Mouse (Mus musculus) intestine, embryonic 14.5 days (tissue): ENCODE measurements around the gene Plod1. TPM values are rescaled to one million over a fixed set of nuclear protein-coding genes. Genes with fewer than 3 reads are reported as not detected.

Experiments
- ATAC-seq: fragments of 200-750 bp; cut with Nextera tagmentation; replicated peaks from 2 replicates; pipeline ENCODE4 v1.8.0; 2017; ENCODE audit warnings: low read depth, moderate number of reproducible peaks, moderate TSS enrichment, moderate library complexity; ENCODE audit not compliant: low FRiP score, low TSS enrichment
- DNase-seq: peaks from one replicate; pipeline ENCODE4 v3.0.0-alpha.2; 2018; ENCODE audit warnings: low spot score
- H3K27ac ChIP-seq: fragments of 300-500 bp; sonication (generic); 2 replicates; pipeline ENCODE4 v1.5.1; 2014; ENCODE audit warnings: low read depth, mild to moderate bottlenecking, control low read depth
- H3K27me3 ChIP-seq: fragments of 300-500 bp; sonication (generic); replicated peaks from 2 replicates; pipeline ENCODE4 v1.6.1; 2014; ENCODE audit warnings: low read length, control low read depth; ENCODE audit not compliant: control insufficient read depth, insufficient read depth
- H3K36me3 ChIP-seq: fragments of 300-500 bp; sonication (generic); 2 replicates; pipeline ENCODE4 v1.6.1; 2014; ENCODE audit warnings: low read length, control low read depth; ENCODE audit not compliant: control insufficient read depth, insufficient read depth
- H3K4me1 ChIP-seq: fragments of 300-500 bp; sonication (generic); replicated peaks from 2 replicates; pipeline ENCODE4 v1.6.1; 2014; ENCODE audit warnings: low read length, control low read depth, mixed read lengths; ENCODE audit not compliant: control insufficient read depth, insufficient read depth
- H3K4me2 ChIP-seq: fragments of 300-500 bp; sonication (generic); 2 replicates; pipeline ENCODE4 v1.6.1; 2014; ENCODE audit warnings: low read length
- H3K4me3 ChIP-seq: fragments of 300-500 bp; sonication (generic); 2 replicates; pipeline ENCODE4 v1.5.1; 2014; ENCODE audit warnings: low read depth, low read length, control low read depth, mixed read lengths
- H3K9ac ChIP-seq: fragments of 300-500 bp; sonication (generic); 2 replicates; pipeline ENCODE4 v1.6.1; 2014; ENCODE audit warnings: mild to moderate bottlenecking, low read length
- H3K9me3 ChIP-seq: fragments of 300-500 bp; sonication (generic); 2 replicates; pipeline ENCODE4 v1.6.1; 2016; ENCODE audit warnings: low read length, control low read depth; ENCODE audit not compliant: control insufficient read depth
- WGBS: fragments of 180-500 bp; shearing (Covaris S2); extraction: QIAGEN DNeasy Blood & Tissue Kit; methylation state at CpG from one replicate; pipeline ENCODE4 v1.1.7; 2014; 5-methylcytosine and 5-hydroxymethylcytosine counted together
- polyA plus RNA-seq: library from polyadenylated mRNA; unstranded; fragments of >200 nt; fragmentation: Nextera tagmentation; extraction: Ambion mirVana; gene quantifications from 2 replicates; pipeline ENCODE4 v1.2.1, GENCODE M21; 2014

The Plod1 gene
- polyA plus RNA-seq, 1 experiment from 2014 or later, result 40.9 TPM

DNA sequence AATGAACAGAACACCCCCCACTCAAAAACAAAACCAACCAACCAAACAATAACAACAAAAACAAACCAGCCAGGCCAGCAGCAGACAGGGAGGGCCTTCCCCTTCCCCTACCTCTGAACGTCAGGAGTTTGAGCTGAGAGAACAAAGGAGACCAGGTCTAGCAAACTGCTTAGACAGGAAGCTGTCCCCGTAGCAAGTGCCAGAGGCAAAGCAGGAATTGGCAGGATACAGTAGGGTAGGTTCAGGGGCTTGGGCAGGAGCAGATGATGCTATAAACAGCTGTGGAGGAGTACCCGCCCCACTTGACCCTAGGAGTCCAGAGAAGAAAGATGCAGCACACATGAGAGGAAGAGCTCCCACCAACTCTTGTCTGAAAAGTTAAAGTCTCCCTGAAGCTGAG is 2.4 kb downstream of the Plod1 start:
- H3K4me2 ChIP-seq, result no peak overlapping the region
- H3K9me3 ChIP-seq, result no peaks in the 10 kb centered on the region
- H3K4me1 ChIP-seq, result peaks cover 14% of the 10 kb centered on the region
- peaks cover 8% of the 10 kb centered on the region for H3K36me3 ChIP-seq
- ATAC-seq (no peak), DNase-seq (no peak)
- WGBS, result 48% methylated on average over 3 of the region's 3 CpGs
- no peak overlapping the region for H3K4me3 ChIP-seq
- no peaks in the 10 kb centered on the region for H3K27me3 ChIP-seq
- no peak overlapping the region for H3K27ac ChIP-seq
- H3K9ac ChIP-seq, result no peak overlapping the region

DNA sequence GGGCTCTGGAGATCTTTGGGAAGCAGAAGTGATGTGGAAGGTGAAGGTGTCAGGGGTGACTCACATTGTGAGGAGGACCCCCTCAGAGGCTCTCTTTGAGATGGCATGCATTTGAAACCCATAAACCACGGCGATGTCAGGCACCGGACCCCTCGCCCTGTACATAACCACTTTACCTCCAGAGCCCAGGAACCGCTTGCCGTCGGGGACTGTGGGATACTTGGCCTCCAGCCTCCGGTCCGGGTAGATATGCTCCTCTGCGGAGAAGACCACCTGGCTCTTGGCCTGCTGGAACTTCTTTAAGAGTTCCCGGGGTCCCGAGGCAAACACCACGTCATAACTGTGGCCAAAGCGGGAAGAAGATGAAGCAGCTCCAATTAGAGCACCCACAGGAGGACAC is 5.6 kb downstream of the Plod1 start:
- DNase-seq (no peak), ATAC-seq (no peak)
- no peaks in the 10 kb centered on the region for H3K9me3 ChIP-seq
- WGBS, result 94% methylated on average over 13 of the region's 14 CpGs
- 0 out of 2 replicates have a peak, but pooled peaks cover 5% of the 10 kb centered on the region for H3K4me1 ChIP-seq
- no peak overlapping the region for H3K27ac ChIP-seq
- H3K36me3 ChIP-seq, result peaks cover 14% of the 10 kb centered on the region
- H3K4me2 ChIP-seq, result no peak overlapping the region
- H3K9ac ChIP-seq, result no peak overlapping the region
- no peak overlapping the region for H3K4me3 ChIP-seq
- no peaks in the 10 kb centered on the region for H3K27me3 ChIP-seq

DNA sequence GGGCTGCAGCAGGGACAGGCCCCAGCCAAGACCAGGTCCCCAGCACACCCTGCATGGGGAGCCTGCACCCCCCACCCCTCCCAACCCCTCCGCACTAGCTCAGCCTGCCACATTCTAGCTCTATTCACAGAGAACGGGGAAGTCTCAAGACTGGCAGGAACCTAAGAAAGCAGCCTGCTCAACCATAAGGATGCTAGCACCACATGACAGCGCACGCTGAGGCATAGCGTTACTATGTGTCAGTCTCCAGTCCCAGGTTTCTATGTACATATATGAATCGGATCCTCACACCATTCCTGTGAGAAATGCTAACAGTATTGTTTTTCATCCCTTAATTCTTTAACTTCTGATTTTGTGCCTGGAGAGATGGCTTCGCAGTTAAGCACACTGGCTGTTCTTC is 8.0 kb downstream of the Plod1 start:
- H3K27me3 ChIP-seq, result no peaks in the 10 kb centered on the region
- no peak overlapping the region for H3K27ac ChIP-seq
- DNase-seq (no peak), ATAC-seq (no peak)
- H3K36me3 ChIP-seq, result peaks cover 23% of the 10 kb centered on the region
- no peaks in the 10 kb centered on the region for H3K9me3 ChIP-seq
- H3K9ac ChIP-seq, result no peak overlapping the region
- WGBS, result 87% methylated on average over 7 of the region's 7 CpGs
- no peaks in the 10 kb centered on the region for H3K4me1 ChIP-seq
- H3K4me2 ChIP-seq, result no peak overlapping the region
- H3K4me3 ChIP-seq, result no peak overlapping the region

DNA sequence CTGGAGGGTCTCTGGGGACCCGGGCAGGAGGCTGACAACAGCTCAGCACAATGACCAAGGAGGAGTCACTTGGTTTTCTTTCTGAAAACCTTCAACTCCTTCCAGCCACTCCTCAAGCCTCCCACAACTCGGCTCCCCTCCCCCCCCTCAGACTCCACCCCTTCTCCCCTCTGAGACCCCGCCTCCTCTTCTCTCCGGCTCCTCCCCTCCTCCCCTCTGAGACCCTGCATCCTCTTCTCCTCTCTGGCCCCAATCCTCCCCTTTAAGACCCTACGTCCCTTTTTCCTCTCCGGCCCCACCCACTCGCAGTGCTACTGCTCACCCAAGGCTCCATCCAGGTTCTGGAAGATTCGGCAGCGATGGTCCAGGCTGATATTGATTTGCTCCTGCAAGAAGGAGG is 8.4 kb downstream of the Plod1 start:
- no peak for DNase-seq
- Histone ChIP-seq H3K27ac (no peak overlapping the region), H3K4me3 (no peak overlapping the region), H3K9me3 (no peaks in the 10 kb centered on the region), H3K4me2 (no peak overlapping the region), H3K9ac (no peak overlapping the region), H3K4me1 (no peaks in the 10 kb centered on the region), H3K36me3 (peaks cover 27% of the 10 kb centered on the region), H3K27me3 (no peaks in the 10 kb centered on the region)
- ATAC-seq, result no peak
- 24% methylated on average over 9 of the region's 9 CpGs for WGBS

DNA sequence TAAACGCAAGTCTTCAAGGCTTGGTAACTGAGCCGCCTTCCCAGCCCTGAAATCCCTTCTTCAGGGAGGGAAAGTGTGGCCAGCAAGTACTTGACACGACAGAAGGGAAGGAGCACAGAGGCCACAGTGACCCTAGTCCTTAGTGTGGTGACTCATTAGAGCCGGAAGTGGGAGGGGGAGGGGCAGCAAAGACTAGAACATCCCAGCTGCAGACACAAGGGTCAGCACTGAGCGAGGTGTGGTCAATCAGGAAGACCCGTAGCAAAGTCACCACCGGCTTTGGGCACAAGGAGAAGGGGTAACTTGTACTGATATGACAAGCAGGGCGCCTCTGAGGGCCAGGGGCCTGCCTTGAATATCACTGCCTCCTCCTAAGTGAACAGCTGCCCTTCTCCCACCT is 8.9 kb downstream of the Plod1 start:
- Histone ChIP-seq H3K4me2 (no peak overlapping the region), H3K9me3 (no peaks in the 10 kb centered on the region), H3K4me1 (no peaks in the 10 kb centered on the region), H3K36me3 (peaks cover 31% of the 10 kb centered on the region), H3K27me3 (no peaks in the 10 kb centered on the region), H3K27ac (no peak overlapping the region), H3K9ac (no peak overlapping the region), H3K4me3 (no peak overlapping the region)
- no peak for DNase-seq
- 0 out of 2 replicates have a peak, but pooled peaks have one; percentile 20 for ATAC-seq
- WGBS, result 43% methylated on average over 8 of the region's 8 CpGs

DNA sequence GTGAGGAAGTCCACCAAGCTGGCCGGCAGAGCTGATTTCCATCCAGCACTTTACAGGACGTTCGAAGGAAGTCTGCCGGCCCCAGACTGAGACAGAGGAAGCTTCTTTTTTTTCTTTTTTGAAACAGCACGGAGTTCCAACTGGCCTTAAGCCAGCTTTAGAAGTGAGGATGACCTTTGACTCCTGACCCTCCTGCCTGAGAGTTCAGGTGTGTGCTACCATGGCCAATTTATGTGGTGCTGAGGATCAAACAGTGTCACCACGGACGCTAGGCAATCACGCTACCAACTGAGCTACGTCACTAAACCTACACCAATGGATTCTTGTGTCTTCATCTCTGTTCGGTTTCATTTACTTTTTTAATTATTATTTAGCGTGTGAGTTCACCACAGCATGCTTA is 14.2 kb downstream of the Plod1 start:
- Histone ChIP-seq H3K4me3 (no peak overlapping the region), H3K4me1 (no peaks in the 10 kb centered on the region), H3K9ac (no peak overlapping the region), H3K36me3 (peaks cover 40% of the 10 kb centered on the region), H3K9me3 (no peaks in the 10 kb centered on the region), H3K4me2 (no peak overlapping the region), H3K27ac (no peak overlapping the region), H3K27me3 (no peaks in the 10 kb centered on the region)
- DNase-seq (no peak), ATAC-seq (no peak)
- 77% methylated on average over 11 of the region's 11 CpGs for WGBS

DNA sequence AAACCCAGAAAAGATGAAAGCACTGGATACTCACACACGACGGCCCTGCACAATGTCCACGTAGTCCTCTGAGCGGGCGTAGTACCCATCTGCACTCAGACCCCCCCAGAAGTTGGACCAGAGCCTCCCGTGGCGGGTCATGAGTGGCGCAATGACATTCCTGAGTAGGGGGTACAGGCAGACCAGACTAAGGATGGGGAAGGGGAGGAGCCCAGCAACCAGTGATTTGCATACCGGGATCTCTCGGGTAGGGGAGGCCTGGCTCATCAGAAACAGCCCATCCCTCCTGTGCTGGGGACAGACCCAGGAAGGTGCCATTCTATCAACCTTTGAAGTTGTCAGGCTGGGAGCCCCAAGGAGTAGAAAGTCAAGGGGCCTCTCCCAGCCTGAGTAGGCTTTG is 15.6 kb downstream of the Plod1 start:
- WGBS, result 34% methylated on average over 10 of the region's 10 CpGs
- H3K36me3 ChIP-seq, result peaks cover 33% of the 10 kb centered on the region
- H3K4me3 ChIP-seq, result no peak overlapping the region
- no peaks in the 10 kb centered on the region for H3K9me3 ChIP-seq
- H3K27ac ChIP-seq, result no peak overlapping the region
- H3K27me3 ChIP-seq, result no peaks in the 10 kb centered on the region
- H3K9ac ChIP-seq, result no peak overlapping the region
- no peaks in the 10 kb centered on the region for H3K4me1 ChIP-seq
- ATAC-seq (peak; percentile 48; the same call in 1 of the 2 replicates), DNase-seq (no peak)
- no peak overlapping the region for H3K4me2 ChIP-seq

DNA sequence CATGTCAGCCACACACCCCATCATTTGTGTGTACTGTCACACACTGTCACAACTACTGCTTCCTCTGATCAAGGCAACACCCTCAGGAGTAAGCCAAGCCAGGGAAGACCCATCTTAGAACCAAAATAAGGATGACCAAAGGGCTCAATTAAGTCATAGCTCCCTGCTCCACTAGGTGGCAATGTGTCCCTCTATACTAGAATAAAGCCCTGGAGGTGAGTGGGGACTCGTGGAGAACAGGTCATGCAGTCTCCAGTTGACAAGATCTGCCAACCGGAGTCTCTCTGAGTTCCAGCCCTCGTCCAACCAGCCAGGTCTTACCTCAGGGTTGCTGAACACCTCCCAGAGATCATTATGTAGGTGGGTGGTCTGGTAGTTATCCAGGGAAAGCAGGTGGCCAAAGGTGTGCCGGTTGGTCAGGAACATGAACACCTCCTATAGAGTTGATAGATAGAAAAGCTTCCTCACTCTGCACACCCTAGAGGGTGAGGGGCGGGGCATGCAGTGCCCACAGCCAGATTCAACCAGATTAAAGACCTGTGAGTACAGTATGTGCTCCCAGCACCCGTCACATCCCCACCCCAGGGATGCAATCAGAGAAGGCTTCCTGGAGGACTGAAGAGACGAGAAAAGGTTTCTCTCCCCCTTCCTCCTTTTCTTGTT is 18.0 kb downstream of the Plod1 start:
- Histone ChIP-seq H3K9me3 (no peaks in the 10 kb centered on the region), H3K4me3 (no peak overlapping the region), H3K27ac (no peak overlapping the region), H3K36me3 (peaks cover 29% of the 10 kb centered on the region), H3K4me1 (no peaks in the 10 kb centered on the region), H3K4me2 (no peak overlapping the region), H3K27me3 (no peaks in the 10 kb centered on the region), H3K9ac (no peak overlapping the region)
- 61% methylated on average over 7 of the region's 7 CpGs for WGBS
- no peak for ATAC-seq
- peak; percentile 63 for DNase-seq

DNA sequence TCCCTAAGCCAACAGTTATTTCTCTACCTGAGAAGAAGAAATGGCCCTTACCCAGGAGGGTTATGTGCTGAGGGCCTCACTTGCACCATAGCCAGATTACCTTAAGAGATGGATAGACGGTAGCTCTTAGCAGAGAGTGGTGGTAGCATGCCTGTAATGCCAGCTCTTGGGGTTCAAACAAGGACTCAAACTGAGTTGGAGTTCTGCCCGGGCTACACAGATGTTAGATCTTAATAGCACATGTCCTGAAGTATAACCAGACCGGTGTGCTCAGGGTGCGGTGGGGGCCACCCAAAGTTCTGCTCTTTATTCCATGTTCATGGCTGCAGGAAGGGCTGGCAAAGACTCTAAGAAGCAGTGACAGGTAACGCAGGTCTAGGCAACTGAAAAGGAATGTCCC is 27.1 kb downstream of the Plod1 start:
- no peak for ATAC-seq
- Histone ChIP-seq H3K9me3 (no peaks in the 10 kb centered on the region), H3K27ac (no peak overlapping the region), H3K4me2 (no peak overlapping the region), H3K27me3 (no peaks in the 10 kb centered on the region), H3K4me1 (peaks cover 5% of the 10 kb centered on the region), H3K36me3 (peaks cover 9% of the 10 kb centered on the region), H3K4me3 (no peak overlapping the region), H3K9ac (no peak overlapping the region)
- no peak for DNase-seq
- 97% methylated on average over 5 of the region's 5 CpGs for WGBS
